Mouse (Mus musculus): ENCODE data around the gene Nploc4.

Nploc4 gene

DNA sequence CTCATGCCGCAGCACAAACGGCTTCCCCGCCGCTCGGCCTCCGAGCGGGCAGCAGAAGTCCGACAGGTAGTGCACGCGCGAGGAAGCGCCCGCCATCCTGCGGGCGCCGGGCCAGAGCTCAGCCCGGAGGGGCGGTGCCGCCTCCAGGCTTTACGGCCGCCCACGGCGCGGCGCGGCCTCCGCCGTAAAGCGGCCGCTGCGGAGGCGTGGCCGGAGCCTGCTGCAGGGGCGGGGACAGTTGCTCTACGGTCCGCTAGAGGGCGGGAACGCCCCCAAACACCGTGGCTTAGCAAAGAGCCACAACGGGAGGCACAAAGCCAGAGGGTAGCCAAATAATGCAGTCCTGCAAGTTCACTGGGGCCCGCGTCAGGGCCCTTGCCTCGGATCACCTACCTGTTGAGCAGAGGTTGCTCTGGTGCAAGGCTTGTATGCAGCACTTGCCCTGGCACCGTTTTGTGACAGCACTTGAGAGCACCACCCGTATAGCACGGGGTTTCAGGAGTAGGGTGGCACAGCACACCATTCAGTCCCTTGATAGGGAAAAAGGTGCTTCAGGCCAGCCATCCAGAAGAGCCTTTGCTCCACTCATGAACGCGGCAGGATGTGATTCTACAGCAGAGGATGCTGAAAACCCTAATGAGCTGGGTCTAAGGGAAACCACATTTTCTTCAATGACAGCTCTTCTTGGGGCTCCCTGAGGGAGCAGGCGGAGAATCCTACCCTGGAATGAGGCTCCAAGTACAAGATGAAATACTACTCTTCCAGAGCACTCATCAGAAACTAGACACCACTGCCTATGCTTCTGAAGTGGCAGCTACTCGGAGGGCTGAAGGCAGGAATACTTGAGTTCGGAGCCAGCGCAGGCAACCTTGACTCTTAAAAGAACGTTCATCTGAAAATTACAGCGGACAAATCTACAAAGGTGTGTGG, 58.6 kb downstream of the Nploc4 start, which contains the start of gene Faap100:
TSS of gene Faap100 (minus strand) at position 154 of the 930 bp plus-strand sequence.
- peak; percentile 62 to 75 for DNase-seq (ENCODE audit: low spot score in 2 of 2)

DNA sequence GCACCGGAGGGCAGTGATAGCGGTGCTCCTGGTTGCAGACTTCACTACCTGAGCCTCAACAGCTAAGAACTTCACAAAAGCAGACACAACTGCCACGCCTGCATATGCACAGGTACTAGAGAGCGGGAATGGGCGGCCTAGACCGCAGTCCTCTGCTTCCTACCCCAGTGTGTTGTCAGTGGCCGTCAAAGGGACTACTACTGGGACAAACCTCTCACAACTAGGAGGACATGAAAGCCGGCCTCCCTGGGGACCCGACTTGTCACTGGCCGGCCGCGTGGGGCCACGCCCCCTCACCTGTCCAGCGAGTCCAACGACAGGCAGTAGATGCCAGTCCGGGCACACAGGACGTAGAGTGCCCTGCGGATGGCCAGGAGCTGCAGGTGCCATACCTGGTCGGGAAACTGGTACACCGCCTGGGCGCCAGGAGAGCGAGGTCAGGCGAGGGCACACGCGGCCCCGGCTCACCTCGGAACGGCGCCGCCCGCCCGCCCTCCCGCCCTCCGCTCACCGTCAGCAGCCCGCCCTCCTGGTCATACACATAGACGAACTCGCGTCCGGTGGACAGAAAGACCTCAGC, 59.4 kb downstream of the Nploc4 start:
- DNase-seq (ENCODE audit: low spot score in 2 of 2) = no peak

DNA sequence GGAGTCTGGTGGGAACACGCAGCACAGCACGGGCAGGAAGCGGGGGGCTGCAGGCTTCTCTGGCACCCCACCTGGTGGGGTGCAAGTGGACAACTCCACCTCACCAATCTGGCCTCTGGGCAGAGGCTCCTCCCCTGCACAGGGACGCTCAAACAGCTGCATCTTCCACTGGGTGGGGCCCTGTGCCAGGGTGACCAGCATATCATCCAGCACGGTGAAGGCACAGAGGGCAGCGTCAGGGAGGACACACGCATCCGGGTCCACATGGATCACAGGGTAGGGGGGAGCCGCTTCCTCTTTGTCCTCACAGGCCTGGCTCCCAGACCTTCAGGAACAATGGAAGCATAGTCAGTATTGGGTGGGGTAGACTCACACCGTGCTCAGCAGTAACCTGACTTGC, 60.2 kb downstream of the Nploc4 start:
- no peak for DNase-seq (ENCODE audit: low spot score in 2 of 2)

DNA sequence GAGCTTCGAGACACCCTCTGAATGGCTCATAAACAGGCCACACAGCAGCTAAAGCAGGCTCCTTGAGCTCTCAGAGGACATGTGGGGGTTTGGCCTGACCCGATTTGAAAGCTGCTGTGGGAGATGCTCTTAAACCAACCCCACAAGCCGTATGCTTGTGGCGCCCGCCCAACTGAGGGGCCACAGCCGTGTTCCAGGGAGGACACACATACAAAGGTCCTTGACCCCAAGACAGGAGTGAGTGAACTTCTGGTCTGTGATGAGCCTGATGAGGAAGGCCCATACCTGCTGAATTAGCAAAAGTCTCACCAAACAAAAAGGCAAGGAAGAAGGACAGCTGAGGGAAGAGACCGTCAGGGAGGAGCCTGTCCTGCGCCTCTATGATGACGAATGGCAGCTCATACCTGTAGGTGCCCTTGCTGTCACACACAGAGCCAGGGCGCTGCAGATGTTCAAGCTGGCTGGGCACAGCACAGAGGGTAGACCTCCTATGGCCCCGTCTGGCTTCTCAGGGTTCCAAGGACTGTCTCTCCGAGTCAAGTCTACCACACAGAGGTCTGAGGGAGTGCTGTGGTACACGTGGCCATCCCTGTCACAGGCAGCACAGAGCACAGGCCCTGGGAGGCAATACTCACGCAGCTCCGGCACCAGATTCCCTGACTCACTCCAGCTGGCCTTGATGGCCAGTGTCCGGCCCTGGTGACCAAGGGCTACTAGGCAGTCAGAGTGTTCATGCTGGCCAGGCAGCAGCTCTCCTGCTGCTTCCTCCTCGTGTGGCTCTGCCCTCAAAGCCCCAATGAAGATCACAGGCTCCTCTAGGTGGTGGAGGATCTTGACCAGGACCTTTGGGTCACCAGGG, 61.0 kb downstream of the Nploc4 start:
- no peak for DNase-seq (ENCODE audit: low spot score in 2 of 2)

DNA sequence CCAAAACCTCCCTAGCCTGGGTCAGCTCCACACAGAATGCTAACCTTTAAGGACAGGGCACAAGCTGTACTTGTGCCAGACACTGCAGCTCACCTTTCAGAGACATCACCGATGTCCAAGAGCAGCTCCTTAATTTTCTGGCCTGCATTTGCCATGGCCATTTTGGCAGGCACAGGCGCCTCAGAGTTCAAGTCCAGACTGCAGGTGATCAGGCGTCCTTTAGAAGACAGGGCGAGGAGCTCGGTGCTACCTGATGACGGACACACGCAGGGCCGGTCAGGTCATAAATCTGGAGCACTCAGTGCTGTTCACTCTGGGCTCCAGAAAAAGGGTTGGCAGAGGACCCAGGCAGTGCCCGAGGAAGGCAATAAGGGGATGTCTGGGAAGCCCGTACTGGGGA, 62.2 kb downstream of the Nploc4 start:
- no peak for DNase-seq (ENCODE audit: low spot score in 2 of 2)

DNA sequence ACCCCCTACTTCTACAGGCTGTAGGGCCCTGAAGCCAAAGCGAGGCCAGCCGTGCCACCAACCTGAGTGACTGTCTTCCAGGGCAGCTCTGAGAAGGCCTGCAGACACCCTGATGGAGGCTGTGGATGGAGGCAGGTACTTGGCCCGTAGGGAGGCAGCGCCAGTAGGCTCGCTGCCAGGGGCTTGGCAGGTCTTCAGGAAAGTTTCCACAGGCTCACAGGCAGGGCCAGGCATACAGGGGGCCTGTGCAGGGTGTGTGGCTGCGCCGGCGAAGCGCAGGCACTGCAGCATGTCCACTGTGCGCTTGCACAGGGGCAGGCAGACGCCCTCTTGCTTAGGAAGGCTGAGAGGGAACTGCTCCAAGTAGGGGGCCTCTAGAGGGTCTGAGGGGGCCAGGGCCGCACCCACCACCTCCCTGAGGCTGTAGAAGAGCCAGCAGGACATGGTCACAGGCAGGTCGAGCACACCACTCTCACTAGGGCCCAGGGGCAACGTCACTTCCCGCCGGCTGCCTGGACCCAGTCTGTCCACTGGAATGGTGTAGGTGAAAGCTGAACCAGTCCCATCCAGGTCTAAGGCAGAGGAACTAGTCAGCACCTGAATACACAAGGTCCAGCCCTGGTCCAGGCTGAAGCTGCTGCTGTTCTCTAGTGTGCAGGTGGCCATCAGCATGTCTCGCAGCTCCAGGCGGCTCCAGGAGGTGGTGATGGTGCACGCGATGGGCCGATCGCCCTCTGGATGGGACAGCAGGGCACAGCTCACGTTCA, 63.5 kb downstream of the Nploc4 start:
- DNase-seq (ENCODE audit: low spot score in 2 of 2) = no peak

DNA sequence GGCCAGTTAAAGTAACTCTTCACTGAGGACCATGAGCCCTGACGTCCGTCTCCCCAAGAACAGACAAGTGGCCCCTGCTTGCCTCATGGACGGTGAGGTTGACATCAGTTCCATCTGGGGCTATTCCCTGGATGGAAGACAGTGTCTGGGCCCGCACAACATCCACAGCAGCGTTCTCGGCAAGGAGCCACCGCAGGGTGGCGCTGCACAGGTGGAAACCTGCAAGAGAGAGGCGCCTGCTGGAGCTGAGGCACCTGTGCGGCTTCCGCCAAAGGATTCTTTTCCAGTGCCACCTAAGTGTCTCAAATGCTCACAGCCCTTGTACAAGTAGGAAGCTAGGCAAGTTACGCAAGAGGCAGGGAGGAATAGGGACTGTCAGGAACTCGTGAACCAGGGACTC, 64.5 kb downstream of the Nploc4 start:
- no peak for DNase-seq (ENCODE audit: low spot score in 2 of 2)

DNA sequence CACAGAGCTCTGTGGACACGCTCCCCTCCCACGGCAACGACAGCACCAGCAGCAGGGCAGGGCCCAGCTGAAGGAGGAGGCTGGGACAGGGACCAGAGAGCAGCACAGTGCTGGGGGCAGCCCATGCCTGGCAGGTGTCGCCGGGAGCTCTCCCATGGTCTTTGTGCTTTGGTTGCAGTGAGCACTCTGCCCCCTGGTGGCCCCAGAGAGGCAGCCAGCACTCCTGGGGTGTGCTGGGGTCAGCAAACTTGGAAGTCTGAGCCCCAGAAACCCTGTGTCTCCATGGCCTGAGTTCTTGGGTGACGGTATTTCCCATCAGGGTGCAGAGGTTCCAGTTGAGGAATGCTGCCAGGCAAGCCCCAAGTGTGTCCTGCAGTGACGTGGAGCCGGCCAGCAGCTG, 67.9 kb downstream of the Nploc4 start:
- DNase-seq (ENCODE audit: low spot score in 2 of 2) = no peak

DNA sequence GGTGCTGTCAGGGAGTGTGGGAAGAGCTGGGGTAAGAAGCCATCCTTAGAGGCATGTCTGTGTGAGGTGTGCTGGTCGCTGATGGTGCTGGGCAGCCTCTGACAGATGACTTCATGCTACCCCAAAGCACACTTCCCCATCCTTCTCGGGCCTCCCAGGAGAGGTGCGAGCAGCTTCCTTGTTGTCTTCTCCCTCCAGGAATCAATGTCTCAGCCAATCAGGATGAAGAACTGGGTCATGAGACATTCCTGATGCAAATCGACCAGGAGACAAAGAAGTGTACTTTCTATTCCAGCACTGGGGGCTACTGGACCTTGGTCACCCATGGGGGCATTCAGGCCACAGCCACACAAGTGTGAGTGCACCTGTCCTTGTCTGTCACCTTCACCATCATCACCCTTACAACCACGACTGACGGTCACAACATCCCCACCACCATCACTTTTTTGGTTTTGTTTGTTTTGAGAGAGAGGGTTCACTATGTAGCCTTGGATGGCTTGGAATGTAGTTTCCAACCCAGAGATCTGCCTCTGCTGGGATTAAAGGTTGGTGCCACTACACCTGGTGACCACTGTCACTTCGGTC, 71.0 kb downstream of the Nploc4 start:
- no peak for DNase-seq (ENCODE audit: low spot score in 2 of 2)

DNA sequence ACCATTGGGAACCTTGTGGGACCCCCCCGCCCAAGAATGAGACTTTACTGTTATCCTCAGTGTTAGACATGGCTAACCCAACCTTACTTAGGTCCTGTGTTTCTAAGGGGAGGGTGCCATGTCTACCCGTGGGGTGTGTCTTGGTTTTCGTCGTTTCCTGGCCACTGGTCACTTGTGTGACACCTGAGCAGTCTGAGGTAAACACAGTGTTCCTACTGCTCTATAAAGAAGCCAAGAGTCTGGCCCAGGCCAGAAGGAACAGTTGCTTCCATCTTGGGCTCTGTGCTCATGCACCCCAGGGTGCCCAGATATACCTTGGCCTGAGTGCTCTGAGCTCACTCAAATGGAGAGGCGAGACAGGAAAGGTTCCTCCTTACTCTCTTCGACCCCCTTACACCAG, 74.6 kb downstream of the Nploc4 start:
- no peak for DNase-seq (ENCODE audit: low spot score in 2 of 2)

DNA sequence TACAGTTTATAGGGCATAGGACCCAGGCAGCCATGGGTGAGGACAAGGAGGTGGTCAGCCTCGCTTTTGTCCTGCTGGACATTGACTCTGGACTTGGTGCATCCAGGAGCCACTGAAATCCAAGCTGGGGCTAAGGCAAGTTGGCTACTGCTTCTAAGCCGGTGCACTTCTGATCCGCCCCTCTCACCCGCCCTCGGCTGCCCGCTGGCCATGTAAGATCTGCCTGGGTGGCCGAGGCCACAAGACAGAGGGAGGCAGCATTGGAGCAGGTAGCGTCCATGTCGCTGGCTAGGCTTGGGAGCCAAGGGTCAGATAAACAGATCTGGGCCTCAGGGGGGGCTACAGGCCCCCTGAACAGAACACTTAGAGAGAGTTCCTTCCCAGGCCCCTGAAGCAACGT, 76.2 kb downstream of the Nploc4 start, which contains the start of gene Fscn2:
TSS of gene Fscn2 (plus strand) at position 240 of the 400 bp plus-strand sequence.
- no peak for DNase-seq (ENCODE audit: low spot score in 2 of 2)

DNA sequence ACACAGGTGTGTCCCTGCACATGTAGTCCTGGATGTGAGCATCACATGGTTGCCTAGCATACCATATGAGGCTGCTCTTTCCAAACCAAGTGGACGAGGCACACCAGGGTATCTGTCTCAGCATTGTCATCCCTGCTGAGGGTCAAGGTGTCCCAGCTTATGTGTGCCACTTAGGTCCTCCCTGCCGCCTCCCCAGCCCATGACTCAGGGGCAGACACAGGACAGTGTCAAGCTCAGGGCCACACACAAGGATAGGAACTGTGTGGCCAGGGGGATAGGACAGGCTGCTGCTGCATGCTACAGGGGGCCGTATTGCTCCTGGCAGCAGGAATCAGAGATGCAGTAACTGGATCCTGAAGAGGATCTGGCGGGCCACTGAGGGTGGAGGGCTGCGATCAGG, 76.8 kb downstream of the Nploc4 start:
- no peak for DNase-seq (ENCODE audit: low spot score in 2 of 2)

DNA sequence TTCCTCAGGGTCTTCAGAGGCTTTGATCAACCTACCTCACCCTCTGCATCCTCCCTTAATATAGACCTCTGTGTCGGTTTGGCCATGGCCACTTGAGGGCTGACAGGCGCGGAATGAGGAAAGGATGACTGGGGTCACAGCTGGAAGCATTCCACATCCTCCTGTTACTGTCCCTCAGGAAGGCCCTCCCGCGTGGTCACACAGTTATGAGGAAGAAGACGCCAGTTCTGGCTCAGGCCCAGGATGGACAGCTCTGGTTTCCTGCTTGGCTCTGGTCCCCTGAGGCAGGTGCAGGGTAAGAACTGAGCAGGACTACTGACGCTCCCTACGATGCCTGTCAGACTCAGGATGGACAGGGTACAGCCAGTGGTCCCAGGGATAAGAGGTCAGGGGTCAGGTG, 77.4 kb downstream of the Nploc4 start:
- DNase-seq (ENCODE audit: low spot score in 2 of 2) = no peak

DNA sequence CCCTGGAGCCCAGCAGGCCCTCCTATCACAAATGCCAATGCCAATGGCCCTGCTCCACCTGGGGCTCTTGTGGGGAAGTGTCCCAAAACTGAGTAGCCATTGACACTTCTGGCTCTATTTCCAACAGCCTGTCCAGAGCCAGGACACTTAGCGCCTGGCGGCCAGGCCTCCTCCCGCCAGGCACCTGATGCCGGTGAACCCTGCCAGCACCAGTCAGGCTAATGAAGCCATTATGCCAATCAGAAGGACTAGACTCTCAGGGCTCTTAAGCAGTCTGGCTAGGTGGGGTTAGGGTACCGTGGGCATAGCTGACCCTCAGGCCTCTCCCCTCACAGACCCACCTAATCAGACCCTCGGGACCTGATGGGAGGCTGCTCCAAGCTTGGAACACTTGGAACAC, 78.1 kb downstream of the Nploc4 start:
- DNase-seq (ENCODE audit: low spot score in 2 of 2) = no peak

DNA sequence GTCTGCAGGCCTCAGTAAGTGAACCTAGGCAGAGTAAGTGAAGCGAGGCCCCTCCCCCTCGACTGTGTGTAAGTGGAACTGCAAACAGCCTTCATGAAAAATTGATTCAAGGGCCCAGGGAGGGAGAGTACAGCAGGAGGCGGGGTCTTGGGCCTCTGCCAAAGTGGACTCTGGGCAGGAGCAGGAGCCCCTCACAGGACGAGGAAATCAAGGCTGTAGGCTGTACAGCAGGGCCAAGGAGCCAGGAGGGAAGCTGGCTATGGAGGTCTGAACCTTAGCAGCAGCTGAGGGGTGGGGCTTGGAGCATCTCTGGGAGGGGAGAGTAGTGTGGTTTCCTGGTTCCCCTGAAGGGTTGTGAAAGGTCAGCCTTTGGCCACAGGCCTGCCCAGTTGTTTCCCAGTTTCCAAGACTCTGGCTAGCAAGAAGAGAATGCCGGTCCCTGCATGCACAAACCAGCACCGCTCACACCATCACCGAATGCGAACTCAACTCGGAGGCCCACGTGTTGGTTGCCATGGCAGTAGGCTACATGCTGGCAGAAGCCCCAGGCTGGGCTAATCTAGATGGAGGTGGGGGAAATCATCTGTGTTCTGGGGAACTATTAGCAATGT, 79.6 kb downstream of the Nploc4 start:
- DNase-seq (ENCODE audit: low spot score in 2 of 2) = peak in 1 of 2 experiments; percentile 59

DNA sequence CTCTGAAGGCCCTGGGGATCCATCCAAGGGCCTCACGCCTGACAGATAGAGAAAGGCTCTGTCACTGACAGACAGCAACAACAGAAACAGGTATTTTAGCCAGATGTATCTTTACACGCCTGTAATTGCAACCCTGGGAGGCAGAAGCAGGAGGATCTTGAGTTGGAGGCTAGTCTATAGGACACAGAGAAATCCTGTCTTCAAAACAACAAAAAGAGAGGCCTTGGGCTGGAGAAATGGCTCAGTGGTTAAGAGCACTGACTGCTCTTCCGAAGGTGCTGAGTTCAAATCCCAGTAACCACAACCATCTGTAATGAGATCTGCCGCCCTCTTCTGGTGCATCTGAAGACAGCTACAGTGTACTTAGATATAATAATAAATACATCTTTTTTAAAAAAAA, 80.6 kb downstream of the Nploc4 start:
- no peak for DNase-seq (ENCODE audit: low spot score in 2 of 2)

DNA sequence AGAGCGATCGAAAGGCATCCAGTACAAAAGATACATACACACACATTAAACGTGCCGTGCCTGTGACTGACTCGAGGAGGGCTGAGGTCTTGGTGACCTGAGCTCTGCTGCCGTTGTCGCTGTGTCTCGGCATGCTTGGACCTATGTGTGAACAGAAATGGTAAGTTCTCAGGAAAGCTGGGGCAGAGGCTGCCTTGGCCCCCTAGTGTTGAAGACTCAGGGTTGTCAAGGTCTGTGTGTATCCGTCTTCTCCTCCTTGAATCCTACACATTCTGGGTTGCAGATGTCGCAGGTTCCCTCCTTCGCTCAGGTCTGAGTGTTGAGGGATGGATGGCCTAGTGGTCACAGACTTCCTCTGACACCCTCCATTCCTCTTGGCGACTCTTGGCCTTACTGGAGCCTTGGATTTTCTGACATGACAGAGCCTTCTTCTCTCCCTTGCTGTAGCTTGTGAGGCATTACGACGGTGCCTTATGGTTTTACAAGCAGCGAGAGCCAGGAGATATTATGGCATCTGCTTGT, 81.1 kb downstream of the Nploc4 start:
- no peak for DNase-seq (ENCODE audit: low spot score in 2 of 2)

DNA sequence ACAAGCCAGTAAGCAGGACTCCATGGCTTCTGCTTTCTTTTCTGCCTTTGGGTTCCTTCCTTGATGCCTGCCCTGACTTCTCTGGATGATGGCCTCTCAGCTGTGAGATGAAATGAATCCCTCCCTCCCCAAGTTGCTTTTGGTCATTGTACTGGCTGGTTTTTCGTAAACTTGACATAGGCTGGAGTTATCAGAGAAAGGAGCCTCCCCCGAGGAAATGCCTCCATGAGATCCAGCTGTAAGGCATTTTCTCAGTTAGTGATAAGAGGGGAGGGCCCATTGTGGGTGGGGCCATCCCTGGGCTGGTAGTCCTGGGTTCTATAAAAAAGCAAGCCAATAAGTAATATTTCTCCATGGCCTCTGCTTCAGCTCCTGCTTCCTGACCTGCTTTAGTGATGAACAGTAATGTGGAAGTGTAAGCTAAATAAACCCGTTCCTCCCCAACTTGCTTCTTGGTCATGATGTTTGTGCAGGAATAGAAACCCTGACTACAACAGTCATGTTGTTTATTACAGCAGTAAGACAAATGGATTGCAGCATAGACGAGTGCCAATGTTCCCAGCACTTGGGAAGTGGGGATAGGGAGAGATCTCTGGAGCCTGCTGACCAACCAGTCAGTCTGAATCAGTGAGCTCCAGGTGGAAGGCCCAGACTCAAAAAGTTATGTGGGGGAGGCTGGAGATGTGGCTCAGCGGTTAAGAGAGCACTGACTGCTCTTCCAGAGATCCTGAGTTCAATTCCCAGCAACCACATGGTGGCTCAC, 82.0 kb downstream of the Nploc4 start:
- no peak for DNase-seq (ENCODE audit: low spot score in 2 of 2)

Measured in frontal cortex, postnatal 25 days (tissue).